In the genomic region with DNA sequence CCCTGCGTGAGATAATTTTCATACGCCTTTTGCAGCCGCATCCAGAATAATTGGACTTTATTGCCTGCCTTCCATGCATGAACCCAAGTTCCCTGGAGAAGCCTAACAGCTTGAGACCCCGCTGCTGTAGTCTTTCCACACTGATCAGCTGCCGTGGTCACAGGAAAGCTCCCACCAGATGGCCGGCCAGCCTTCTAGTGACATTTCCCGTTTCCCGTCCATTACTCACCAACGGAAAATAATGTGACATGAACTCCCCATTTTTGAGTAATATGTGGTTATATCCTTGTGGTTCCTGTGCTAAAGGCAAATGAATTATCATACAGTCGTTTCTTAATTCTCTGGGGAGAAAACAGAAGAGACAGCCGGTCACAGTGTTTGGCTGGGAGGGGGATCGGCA, we compare ENCODE assay signal across 15 mouse cellular contexts. TPM values are rescaled to one million over a fixed set of nuclear protein-coding genes. Genes with fewer than 3 reads are reported as not detected.
DNase-seq lines count a peak whose midpoint lies in the region; ATAC-seq and TF ChIP-seq lines count a peak whose summit lies in the region.
"Had no signal": no experiment of that assay in that cellular context is flagged by ENCODE, and none has a peak within 500 bp of the region (broad histone marks: within the 10 kb centered on the region; RNA-seq: fewer than 3 reads in every experiment).

No protein-coding gene starts in this region.

- H3K9ac ChIP-seq in liver, postnatal 0 days (replicated peaks) = no peak overlapping the region
- H3K9ac ChIP-seq in liver, embryonic 11.5 days (ENCODE audit: low read depth, low read length) = no peak overlapping the region
- H3K9ac ChIP-seq in hindbrain, embryonic 16.5 days (ENCODE audit: low read depth, low read length) = no peak overlapping the region
- H3K9ac ChIP-seq in neural tube, embryonic 14.5 days (replicated peaks; ENCODE audit: low read depth, low read length) = no peak overlapping the region
- H3K9ac ChIP-seq: embryonic facial prominence, embryonic 13.5 days; forebrain, embryonic 15.5 days; liver, embryonic 15.5 days; stomach, embryonic 15.5 days had no signal

- no peak for DNase-seq in liver, postnatal 0 days
- DNase-seq in liver, embryonic 11.5 days (ENCODE audit: low spot score) = no peak
- no peak for DNase-seq in gastrocnemius, postnatal 36 days
- DNase-seq in heart, adult 18-20 months = no peak
- DNase-seq: cerebellum, adult 9-11 months; gastrocnemius, postnatal 25 days had no signal

- no peak for TF ChIP-seq EP300 in liver, postnatal 0 days (IDR thresholded peaks at IDR 0.05; ENCODE audit: low read depth)

- TF ChIP-seq CTCF in liver, postnatal 0 days (IDR thresholded peaks at IDR 0.05; ENCODE audit: low read depth) = no peak

- H3K9me3 ChIP-seq in liver, postnatal 0 days (ENCODE audit: low read length) = no peaks in the 10 kb centered on the region
- H3K9me3 ChIP-seq in liver, embryonic 11.5 days (ENCODE audit: control insufficient read depth, low read length) = no peaks in the 10 kb centered on the region
- H3K9me3 ChIP-seq in hindbrain, embryonic 16.5 days (ENCODE audit: control insufficient read depth, low read length) = no peaks in the 10 kb centered on the region
- no peaks in the 10 kb centered on the region for H3K9me3 ChIP-seq in neural tube, embryonic 14.5 days (ENCODE audit: control insufficient read depth, low read length)
- H3K9me3 ChIP-seq: embryonic facial prominence, embryonic 13.5 days; forebrain, embryonic 15.5 days; liver, embryonic 15.5 days; stomach, embryonic 15.5 days had no signal

- peak overlapping the region; percentile 26; the same call in 1 of the 2 replicates for H3K4me2 ChIP-seq in liver, postnatal 0 days (ENCODE audit: low read depth, low read length)
- H3K4me2 ChIP-seq in liver, embryonic 11.5 days = no peak overlapping the region
- 0 out of 2 replicates have a peak overlapping the region, but pooled peaks have one; percentile 18 for H3K4me2 ChIP-seq in hindbrain, embryonic 16.5 days (ENCODE audit: low read length)
- H3K4me2 ChIP-seq in neural tube, embryonic 14.5 days (ENCODE audit: low read depth, low read length) = peak overlapping the region; percentile 1; the same call in 1 of the 2 replicates
- H3K4me2 ChIP-seq: embryonic facial prominence, embryonic 13.5 days; forebrain, embryonic 15.5 days; liver, embryonic 15.5 days; stomach, embryonic 15.5 days had no signal

- H3K27ac ChIP-seq in liver, postnatal 0 days (ENCODE audit: low read depth) = no peak overlapping the region
- no peak overlapping the region for H3K27ac ChIP-seq in liver, embryonic 11.5 days (ENCODE audit: low read depth, low read length)
- H3K27ac ChIP-seq in hindbrain, embryonic 16.5 days (ENCODE audit: low read depth, low read length) = no peak overlapping the region
- H3K27ac ChIP-seq in neural tube, embryonic 14.5 days (ENCODE audit: low read depth, low read length) = no peak overlapping the region
- H3K27ac ChIP-seq: embryonic facial prominence, embryonic 13.5 days; forebrain, embryonic 15.5 days; liver, embryonic 15.5 days; stomach, embryonic 15.5 days had no signal

- H3K4me1 ChIP-seq in liver, postnatal 0 days (ENCODE audit: insufficient read depth) = no peaks in the 10 kb centered on the region
- no peaks in the 10 kb centered on the region for H3K4me1 ChIP-seq in liver, embryonic 11.5 days (replicated peaks; ENCODE audit: control insufficient read depth, insufficient read depth, low read length)
- peaks cover 5% of the 10 kb centered on the region for H3K4me1 ChIP-seq in hindbrain, embryonic 16.5 days (ENCODE audit: control insufficient read depth, insufficient read depth, low read depth, low read length)
- peaks cover 4% of the 10 kb centered on the region; the same call in 1 of the 2 replicates for H3K4me1 ChIP-seq in neural tube, embryonic 14.5 days (ENCODE audit: control insufficient read depth, insufficient read depth, low read length)
- H3K4me1 ChIP-seq: embryonic facial prominence, embryonic 13.5 days; forebrain, embryonic 15.5 days; liver, embryonic 15.5 days; stomach, embryonic 15.5 days had no signal

- no peak for ATAC-seq in liver, postnatal 0 days
- no peak for ATAC-seq in liver, embryonic 11.5 days (replicated peaks; ENCODE audit: low FRiP score)
- ATAC-seq in granulocyte monocyte progenitor cell, adult 5-6 weeks (replicated peaks; ENCODE audit: poor library complexity, severe bottlenecking) = peak; percentile 90
- ATAC-seq in hindbrain, embryonic 16.5 days = no peak
- ATAC-seq in neural tube, embryonic 14.5 days (ENCODE audit: low read depth) = no peak
- ATAC-seq: forebrain, embryonic 15.5 days had no signal

- H3K36me3 ChIP-seq in liver, postnatal 0 days (replicated peaks; ENCODE audit: insufficient read depth, low read length) = no peaks in the 10 kb centered on the region
- no peaks in the 10 kb centered on the region for H3K36me3 ChIP-seq in liver, embryonic 11.5 days (ENCODE audit: control insufficient read depth, insufficient read depth, low read length)
- H3K36me3 ChIP-seq in hindbrain, embryonic 16.5 days (ENCODE audit: control insufficient read depth, insufficient read depth, low read length) = no peaks in the 10 kb centered on the region
- no peaks in the 10 kb centered on the region for H3K36me3 ChIP-seq in neural tube, embryonic 14.5 days (ENCODE audit: control insufficient read depth, insufficient read depth, low read length)
- H3K36me3 ChIP-seq: embryonic facial prominence, embryonic 13.5 days; forebrain, embryonic 15.5 days; liver, embryonic 15.5 days; stomach, embryonic 15.5 days had no signal

- no peaks in the 10 kb centered on the region for H3K27me3 ChIP-seq in liver, postnatal 0 days (ENCODE audit: insufficient read depth, low read length)
- no peaks in the 10 kb centered on the region for H3K27me3 ChIP-seq in liver, embryonic 11.5 days (replicated peaks; ENCODE audit: control insufficient read depth, insufficient read depth, low read length)
- H3K27me3 ChIP-seq in hindbrain, embryonic 16.5 days (replicated peaks; ENCODE audit: control insufficient read depth, insufficient read depth, low read length) = no peaks in the 10 kb centered on the region
- no peaks in the 10 kb centered on the region for H3K27me3 ChIP-seq in neural tube, embryonic 14.5 days (ENCODE audit: control insufficient read depth, insufficient read depth, low read length)
- H3K27me3 ChIP-seq: embryonic facial prominence, embryonic 13.5 days; forebrain, embryonic 15.5 days; stomach, embryonic 15.5 days had no signal

- 40% methylated on average over 12 of the region's 12 CpGs for WGBS in liver, postnatal 0 days (ENCODE audit: insufficient replicate concordance)
- WGBS in liver, embryonic 11.5 days = 64% methylated on average over 12 of the region's 12 CpGs
- 39% methylated on average over 12 of the region's 12 CpGs for WGBS in hindbrain, embryonic 16.5 days
- 34% methylated on average over 12 of the region's 12 CpGs for WGBS in neural tube, embryonic 14.5 days

- intact Hi-C loops in gastrocnemius, postnatal 36 days (cut with DNase I) = no loop called here

- H3K4me3 ChIP-seq in liver, postnatal 0 days (ENCODE audit: low read depth, low read length) = no peak overlapping the region
- H3K4me3 ChIP-seq in liver, embryonic 11.5 days (ENCODE audit: low read depth, low read length) = no peak overlapping the region
- no peak overlapping the region for H3K4me3 ChIP-seq in hindbrain, embryonic 16.5 days (ENCODE audit: low read length)
- no peak overlapping the region for H3K4me3 ChIP-seq in neural tube, embryonic 14.5 days (ENCODE audit: low read depth, low read length)
- H3K4me3 ChIP-seq: embryonic facial prominence, embryonic 13.5 days; forebrain, embryonic 15.5 days; liver, embryonic 15.5 days; stomach, embryonic 15.5 days had no signal

RNA-seq across cellular contexts. Expression of a gene that starts 51.2 kb away (rescaled TPM):
- 8.6 and 12.6 TPM in 2 replicates for polyA plus RNA-seq in liver, postnatal 0 days (2015; fragmentation: Nextera tagmentation; extraction: Ambion mirVana)
- polyA plus RNA-seq in liver, embryonic 11.5 days (2014; fragmentation: Nextera tagmentation; extraction: Ambion mirVana) = 0.14 TPM in 1 of 2 replicates, not detected in the other
- not detected in 2 replicates for total RNA-seq in granulocyte monocyte progenitor cell, adult 5-6 weeks (2014; fragmentation: Nextera tagmentation)
- total RNA-seq in granulocyte monocyte progenitor cell, adult 5-6 weeks (2017) = not detected in 2 replicates
- polyA plus RNA-seq in hindbrain, embryonic 16.5 days (2015; fragmentation: Nextera tagmentation; extraction: Ambion mirVana) = not detected in 2 replicates
- polyA plus RNA-seq in neural tube, embryonic 14.5 days (2014; fragmentation: Nextera tagmentation; extraction: Ambion mirVana) = not detected in 2 replicates
- total RNA-seq in gastrocnemius, postnatal 36 days (2021) = under 1 TPM in 1 of 2 experiments, not detected in 1; 0.20 TPM
- not detected for total RNA-seq in heart, adult 18-20 months (2021)
- total RNA-seq: gastrocnemius, postnatal 25 days; neutrophil, adult 5-6 weeks had no signal
- polyA plus RNA-seq: embryonic facial prominence, embryonic 13.5 days; forebrain, embryonic 15.5 days; heart, postnatal 0 days had no signal
